Mouse (Mus musculus): ENCODE results near the gene Xlr5a.

Xlr5a gene

DNA sequence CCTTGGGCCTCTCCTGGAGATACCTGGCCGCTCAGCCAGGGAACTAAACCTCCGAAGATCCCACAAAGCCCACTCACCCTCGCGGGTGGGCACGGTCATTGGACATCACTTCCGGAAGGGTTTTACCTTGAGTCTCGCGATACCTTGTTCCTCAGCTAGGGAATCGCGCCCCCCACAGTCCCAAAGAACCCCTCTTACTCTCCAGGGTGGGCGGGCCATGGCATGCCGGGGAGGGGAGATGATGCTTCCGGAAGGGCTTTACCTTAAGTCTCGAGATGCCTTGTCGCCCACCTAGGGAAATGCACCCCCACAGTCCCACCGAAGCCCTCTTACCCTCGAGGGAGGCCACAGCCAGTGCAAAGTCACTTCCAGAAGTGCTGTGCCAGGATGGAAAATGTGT lies at the start of gene Xlr5a, which contains the start of gene Xlr5c:
Xlr5a (minus strand) TSS at position 101 of the 400 bp plus-strand sequence.
Xlr5c (minus strand) TSS at position 101 of the 400 bp plus-strand sequence.
- WGBS: 90% methylated on average over 15 of the region's 17 CpGs

- WGBS: 2% methylated on average over 37 of the region's 37 CpGs
These were observed 49.7 kb upstream of the Xlr5a start, which contains the start of gene Zfp275 for GRCm38 (mm10) chrX:73342483-73342895. Gene Zfp275 (plus strand): TSS chrX:73342621.

GRCm38 (mm10) chrX:73342068-73342467 lies 49.3 kb upstream of the Xlr5a start:
- 15% methylated on average over 3 of the region's 3 CpGs for WGBS

- WGBS: 100% methylated on average over 1 of the region's 1 CpGs
These were observed 48.7 kb upstream of the Xlr5a start for GRCm38 (mm10) chrX:73341473-73341872.

- 95% methylated on average over 4 of the region's 4 CpGs for WGBS
These were observed 44.0 kb upstream of the Xlr5a start, which contains the start of gene Gm45015 for GRCm38 (mm10) chrX:73336740-73337139. Gene Gm45015 (minus strand): TSS chrX:73336840.

GRCm38 (mm10) chrX:73327215-73327614 lies 34.4 kb upstream of the Xlr5a start:
- 85% methylated on average over 2 of the region's 2 CpGs for WGBS

- 77% methylated on average over 3 of the region's 3 CpGs for WGBS
These were observed 28.3 kb upstream of the Xlr5a start for GRCm38 (mm10) chrX:73321029-73321428.

DNA sequence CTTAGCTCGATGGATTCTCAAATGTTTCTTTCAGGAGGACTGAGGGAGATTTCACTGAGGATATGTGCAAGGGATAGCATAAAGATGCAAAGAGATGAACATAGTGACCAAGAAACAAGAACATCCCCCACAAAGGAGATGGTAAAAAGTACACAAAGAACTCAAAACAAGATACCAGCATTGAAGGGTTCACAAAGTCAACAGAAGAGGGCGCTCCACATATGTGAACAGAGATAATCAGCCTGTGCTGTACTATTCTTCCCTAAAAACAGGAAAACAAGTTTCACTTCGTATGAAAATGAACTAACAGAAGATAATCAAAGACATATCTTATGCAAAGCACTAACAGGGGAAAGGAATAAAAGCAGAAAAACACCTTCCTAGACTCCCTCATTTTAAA lies 19.7 kb upstream of the Xlr5a start:
- WGBS: 29% methylated on average over 3 of the region's 3 CpGs

DNA sequence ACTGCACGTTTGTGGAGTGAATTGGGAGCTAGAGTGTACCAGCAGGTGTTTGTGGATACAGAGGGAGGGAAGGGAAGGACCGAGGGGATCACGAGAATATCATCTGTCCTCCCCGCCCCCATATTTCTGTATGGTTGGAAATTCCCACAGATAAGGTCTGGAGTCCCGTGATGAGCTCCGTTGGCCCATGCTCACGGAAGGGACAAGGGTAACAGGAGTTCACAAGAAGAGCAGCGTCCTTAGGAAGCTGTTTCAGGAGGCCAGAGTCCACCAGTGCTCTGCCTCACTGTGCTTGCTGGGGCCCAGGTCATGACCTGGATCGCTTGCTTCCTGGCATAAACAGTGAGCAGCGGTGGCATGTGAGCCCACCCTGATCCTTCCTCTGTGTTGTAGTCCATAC lies 3.0 kb upstream of the Xlr5a start:
- WGBS: 71% methylated on average over 10 of the region's 10 CpGs

DNA sequence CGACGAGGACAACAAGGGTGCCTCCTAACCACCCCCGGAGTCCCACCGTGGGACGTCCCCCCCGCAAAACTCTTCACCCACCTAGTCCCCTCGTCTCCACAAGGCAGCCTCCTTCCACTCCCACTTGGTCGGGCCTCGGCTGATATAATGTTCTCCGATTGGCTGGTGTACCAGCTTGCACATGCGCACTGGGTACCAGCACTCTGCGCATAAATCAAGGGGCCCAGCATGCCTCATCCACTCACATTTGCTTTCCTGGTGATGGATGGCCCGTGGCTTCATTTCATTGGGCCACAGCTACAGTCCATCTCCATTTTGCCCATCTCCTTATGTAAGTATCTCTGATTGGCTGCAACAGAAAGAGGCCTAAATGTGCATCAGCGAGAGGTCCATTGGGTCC lies 27.5 kb downstream of the Xlr5a start, which contains the start of gene Xlr3c:
Xlr3c (minus strand) TSS at position 121 of the 400 bp plus-strand sequence.
- 90% methylated on average over 14 of the region's 14 CpGs for WGBS

- WGBS: 47% methylated on average over 1 of the region's 2 CpGs
These were observed 30.3 kb downstream of the Xlr5a start for GRCm38 (mm10) chrX:73262428-73262827.

DNA sequence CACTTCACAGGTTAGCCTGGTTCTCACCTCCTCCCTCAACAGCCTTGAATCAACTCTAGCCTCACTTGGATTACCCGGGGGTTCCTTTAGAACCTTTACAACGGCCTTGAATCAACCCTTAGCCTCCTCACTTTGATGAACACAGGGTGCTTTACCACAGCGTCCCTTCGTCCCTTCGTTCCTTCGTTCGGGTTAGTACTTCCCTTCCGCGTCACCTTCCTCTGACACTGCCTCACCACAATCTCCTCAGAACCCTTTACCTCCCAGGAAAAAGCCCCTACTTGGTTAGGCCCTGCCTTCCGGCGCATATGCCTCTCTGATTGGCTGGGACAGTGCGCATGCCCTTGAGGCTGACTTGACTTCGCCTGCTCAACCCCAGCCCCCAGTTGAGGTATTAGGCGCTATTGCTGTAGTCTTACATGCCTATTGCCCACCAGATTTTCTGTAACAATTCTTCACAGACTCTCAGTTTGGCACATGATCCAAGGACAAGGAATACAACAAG lies 49.9 kb downstream of the Xlr5a start, which contains the start of gene Xlr4c:
Xlr4c (minus strand) TSS at position 310 of the 505 bp plus-strand sequence.
- 92% methylated on average over 14 of the region's 14 CpGs for WGBS

GRCm38 (mm10) chrX:73229288-73229687 lies 63.5 kb downstream of the Xlr5a start:
- 11% methylated on average over 3 of the region's 3 CpGs for WGBS

DNA sequence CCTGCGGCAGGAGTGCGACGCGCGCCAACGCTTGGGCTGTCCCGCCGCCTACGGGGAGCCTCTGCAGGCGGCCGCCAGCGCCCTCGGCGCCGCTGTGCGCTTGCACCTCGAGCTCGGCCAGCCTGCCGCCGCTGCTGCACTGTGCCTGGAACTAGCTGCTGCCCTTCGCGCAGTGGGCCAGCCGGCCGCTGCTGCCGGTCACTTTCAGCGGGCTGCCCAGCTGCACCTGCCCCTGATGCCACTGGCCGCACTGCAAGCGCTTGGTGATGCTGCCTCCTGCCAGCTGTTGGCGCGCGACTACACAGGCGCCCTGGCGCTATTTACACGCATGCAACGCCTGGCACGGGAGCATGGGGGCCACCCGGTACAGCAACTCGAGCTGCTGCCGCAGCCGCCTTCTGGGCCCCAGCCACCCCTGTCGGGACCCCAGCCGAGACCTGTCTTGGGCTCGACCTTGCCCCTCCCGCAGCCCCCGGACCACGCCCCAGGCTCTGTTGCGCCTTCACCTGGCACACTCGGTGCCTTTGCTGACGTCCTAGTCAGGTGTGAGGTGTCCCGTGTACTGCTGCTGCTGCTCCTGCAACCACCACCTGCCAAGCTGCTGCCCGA lies 64.1 kb downstream of the Xlr5a start:
- WGBS: 2% methylated on average over 49 of the region's 51 CpGs

GRCm38 (mm10) chrX:73227914-73228605 lies 64.7 kb downstream of the Xlr5a start, which contains the start of gene F8a:
Gene F8a (plus strand): TSS chrX:73228291.
- WGBS: 3% methylated on average over 33 of the region's 39 CpGs

GRCm38 (mm10) chrX:73225365-73225764 lies 67.4 kb downstream of the Xlr5a start:
- WGBS: 67% methylated on average over 1 of the region's 1 CpGs

GRCm38 (mm10) chrX:73213819-73214564 lies 78.8 kb downstream of the Xlr5a start, which contains the start of gene Xlr4b:
Gene Xlr4b (plus strand): TSS chrX:73214333.
- 88% methylated on average over 19 of the region's 19 CpGs for WGBS

GRCm38 (mm10) chrX:73191934-73192333 lies 100.8 kb downstream of the Xlr5a start, which contains the start of gene Xlr3b:
Gene Xlr3b (plus strand): TSS chrX:73192207.
- 89% methylated on average over 12 of the region's 12 CpGs for WGBS

DNA sequence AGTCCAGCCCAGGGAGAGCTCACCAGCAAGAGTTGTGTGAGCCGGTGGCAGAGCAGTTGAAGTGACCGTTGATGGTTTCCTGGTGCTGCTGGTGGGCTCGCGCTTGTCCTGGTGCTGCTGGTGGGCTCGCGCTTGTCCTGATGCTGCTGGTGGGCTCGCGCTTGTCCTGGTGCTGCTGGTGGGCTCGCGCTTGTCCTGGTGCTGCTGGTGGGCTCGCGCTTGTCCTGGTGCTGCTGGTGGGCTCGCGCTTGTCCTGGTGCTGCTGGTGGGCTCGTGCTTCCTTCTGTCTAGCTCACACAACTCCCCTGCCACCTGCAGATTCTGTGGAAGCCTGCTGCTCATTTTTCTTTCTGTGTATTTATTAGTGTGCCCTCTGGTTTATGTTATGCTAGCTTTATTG lies 115.9 kb downstream of the Xlr5a start, which contains the start of gene Spin2d:
Spin2d (minus strand) TSS at position 101 of the 400 bp plus-strand sequence.
- 92% methylated on average over 7 of the region's 15 CpGs for WGBS

GRCm38 (mm10) chrX:73149350-73149749 lies 143.4 kb downstream of the Xlr5a start, which contains the start of gene DXBay18:
Gene DXBay18 (minus strand): TSS chrX:73149450.
- WGBS: no CpG with 5 or more reads among the region's 7 CpGs

GRCm38 (mm10) chrX:73148496-73148895 lies 144.3 kb downstream of the Xlr5a start, which contains the start of gene Xlr5b:
Gene Xlr5b (plus strand): TSS chrX:73148796.
- WGBS: no CpG with 5 or more reads among the region's 20 CpGs
